Mouse (Mus musculus): ENCODE measurements at regions not wholly inside any gene's neighbourhood (a gene's known extent, or its start where the extent isn't known, plus 50 kb on each side); places are given as distances from the start of the nearest gene placed in this dataset.

- 31% methylated on average over 10 of the region's 10 CpGs for WGBS
- no peak for ATAC-seq (ENCODE audit: low FRiP score, low read depth)
- no peak overlapping the region for H3K4me2 ChIP-seq
Measured at GRCm38 (mm10) chr5:106274617-106275016, 183.3 kb downstream of the Barhl2 start.

GRCm38 (mm10) chr5:106264536-106264935 lies 193.4 kb downstream of the Barhl2 start:
- Histone ChIP-seq H3K36me3 (no peaks in the 10 kb centered on the region), H3K4me2 (no peak overlapping the region), H3K4me3 (no peak overlapping the region), H3K9ac (no peak overlapping the region), H3K27ac (replicated peaks) (no peak overlapping the region), H3K9me3 (no peaks in the 10 kb centered on the region), H3K27me3 (no peaks in the 10 kb centered on the region), H3K4me1 (replicated peaks) (no peaks in the 10 kb centered on the region)
- ATAC-seq (ENCODE audit: low FRiP score, low read depth) = no peak
- 70% methylated on average over 2 of the region's 2 CpGs for WGBS

More at GRCm38 (mm10) chr5:106274617-106275016, 183.3 kb downstream of the Barhl2 start:
- Histone ChIP-seq H3K4me3 (no peak overlapping the region), H3K4me1 (replicated peaks) (0 out of 2 replicates have a peak, but pooled peaks cover 2% of the 10 kb centered on the region), H3K27ac (replicated peaks) (no peak overlapping the region), H3K27me3 (0 out of 2 replicates have a peak, but pooled peaks cover 3% of the 10 kb centered on the region), H3K36me3 (no peaks in the 10 kb centered on the region), H3K9ac (no peak overlapping the region), H3K9me3 (no peaks in the 10 kb centered on the region)

GRCm38 (mm10) chr5:106257179-106257578 lies 200.8 kb downstream of the Barhl2 start:
- Histone ChIP-seq H3K27me3 (no peaks in the 10 kb centered on the region), H3K36me3 (no peaks in the 10 kb centered on the region), H3K9ac (no peak overlapping the region), H3K4me3 (no peak overlapping the region), H3K4me2 (no peak overlapping the region), H3K9me3 (no peaks in the 10 kb centered on the region), H3K27ac (replicated peaks) (no peak overlapping the region), H3K4me1 (replicated peaks) (no peaks in the 10 kb centered on the region)
- 75% methylated on average over 1 of the region's 1 CpGs for WGBS
- ATAC-seq (ENCODE audit: low FRiP score, low read depth) = no peak

GRCm38 (mm10) chr5:106229154-106229553 lies 228.8 kb downstream of the Barhl2 start:
- H3K9me3 ChIP-seq = no peaks in the 10 kb centered on the region
- H3K9ac ChIP-seq = no peak overlapping the region
- H3K27ac ChIP-seq (replicated peaks) = no peak overlapping the region
- no peak overlapping the region for H3K4me3 ChIP-seq
- 52% methylated on average over 3 of the region's 3 CpGs for WGBS
- no peaks in the 10 kb centered on the region for H3K27me3 ChIP-seq
- H3K4me1 ChIP-seq (replicated peaks) = no peaks in the 10 kb centered on the region
- H3K4me2 ChIP-seq = no peak overlapping the region
- no peaks in the 10 kb centered on the region for H3K36me3 ChIP-seq
- 0 out of 2 replicates have a peak, but pooled peaks have one; percentile 42 for ATAC-seq (ENCODE audit: low FRiP score, low read depth)

GRCm38 (mm10) chr5:106224141-106224540 lies 233.8 kb downstream of the Barhl2 start:
- Histone ChIP-seq H3K36me3 (no peaks in the 10 kb centered on the region), H3K27me3 (no peaks in the 10 kb centered on the region), H3K9ac (no peak overlapping the region), H3K4me2 (no peak overlapping the region), H3K9me3 (no peaks in the 10 kb centered on the region), H3K27ac (replicated peaks) (no peak overlapping the region), H3K4me3 (no peak overlapping the region), H3K4me1 (replicated peaks) (no peaks in the 10 kb centered on the region)
- ATAC-seq (ENCODE audit: low FRiP score, low read depth) = no peak
- 66% methylated on average over 7 of the region's 7 CpGs for WGBS

- Histone ChIP-seq H3K27me3 (no peaks in the 10 kb centered on the region), H3K27ac (replicated peaks) (no peak overlapping the region), H3K4me3 (no peak overlapping the region), H3K9ac (no peak overlapping the region), H3K9me3 (no peaks in the 10 kb centered on the region), H3K4me1 (replicated peaks) (peaks cover 16% of the 10 kb centered on the region), H3K36me3 (no peaks in the 10 kb centered on the region), H3K4me2 (no peak overlapping the region)
- no peak for ATAC-seq (ENCODE audit: low FRiP score, low read depth)
- WGBS = 81% methylated on average over 5 of the region's 5 CpGs
Measured at GRCm38 (mm10) chr5:106209543-106209942, 248.4 kb downstream of the Barhl2 start.

GRCm38 (mm10) chr5:106207706-106208105 lies 250.3 kb downstream of the Barhl2 start:
- no peak overlapping the region for H3K27ac ChIP-seq (replicated peaks)
- 86% methylated on average over 6 of the region's 6 CpGs for WGBS
- no peaks in the 10 kb centered on the region for H3K9me3 ChIP-seq
- no peak for ATAC-seq (ENCODE audit: low FRiP score, low read depth)
- no peaks in the 10 kb centered on the region for H3K36me3 ChIP-seq
- H3K27me3 ChIP-seq = no peaks in the 10 kb centered on the region
- H3K4me3 ChIP-seq = no peak overlapping the region
- H3K4me1 ChIP-seq (replicated peaks) = peaks cover 16% of the 10 kb centered on the region
- H3K9ac ChIP-seq = no peak overlapping the region
- no peak overlapping the region for H3K4me2 ChIP-seq

GRCm38 (mm10) chr5:106205724-106206123 lies 252.2 kb downstream of the Barhl2 start:
- Histone ChIP-seq H3K4me3 (no peak overlapping the region), H3K9ac (no peak overlapping the region), H3K27ac (replicated peaks) (no peak overlapping the region), H3K36me3 (no peaks in the 10 kb centered on the region), H3K27me3 (no peaks in the 10 kb centered on the region), H3K9me3 (no peaks in the 10 kb centered on the region), H3K4me1 (replicated peaks) (peaks cover 23% of the 10 kb centered on the region), H3K4me2 (no peak overlapping the region)
- ATAC-seq (ENCODE audit: low FRiP score, low read depth) = no peak
- 12% methylated on average over 6 of the region's 6 CpGs for WGBS

GRCm38 (mm10) chr5:106200631-106201030 lies 257.3 kb downstream of the Barhl2 start:
- Histone ChIP-seq H3K27me3 (no peaks in the 10 kb centered on the region), H3K4me1 (replicated peaks) (peaks cover 16% of the 10 kb centered on the region), H3K9ac (no peak overlapping the region), H3K9me3 (no peaks in the 10 kb centered on the region), H3K27ac (replicated peaks) (peak overlapping the region; percentile 28; the same call in 1 of the 2 replicates), H3K36me3 (no peaks in the 10 kb centered on the region), H3K4me3 (no peak overlapping the region), H3K4me2 (peak overlapping the region; percentile 35)
- peak; percentile 65; the same call in 1 of the 2 replicates for ATAC-seq (ENCODE audit: low FRiP score, low read depth)
- WGBS = 67% methylated on average over 16 of the region's 16 CpGs

GRCm38 (mm10) chr5:106199061-106199460 lies 258.9 kb downstream of the Barhl2 start:
- Histone ChIP-seq H3K4me2 (no peak overlapping the region), H3K9me3 (no peaks in the 10 kb centered on the region), H3K36me3 (no peaks in the 10 kb centered on the region), H3K9ac (no peak overlapping the region), H3K27me3 (no peaks in the 10 kb centered on the region), H3K4me1 (replicated peaks) (0 out of 2 replicates have a peak, but pooled peaks cover 7% of the 10 kb centered on the region), H3K27ac (replicated peaks) (no peak overlapping the region), H3K4me3 (no peak overlapping the region)
- WGBS = 50% methylated on average over 3 of the region's 3 CpGs
- ATAC-seq (ENCODE audit: low FRiP score, low read depth) = no peak

- Histone ChIP-seq H3K27me3 (no peaks in the 10 kb centered on the region), H3K9me3 (no peaks in the 10 kb centered on the region), H3K27ac (replicated peaks) (no peak overlapping the region), H3K36me3 (no peaks in the 10 kb centered on the region), H3K4me1 (replicated peaks) (no peaks in the 10 kb centered on the region), H3K9ac (no peak overlapping the region), H3K4me3 (no peak overlapping the region), H3K4me2 (no peak overlapping the region)
- 95% methylated on average over 11 of the region's 11 CpGs for WGBS
- no peak for ATAC-seq (ENCODE audit: low FRiP score, low read depth)
Measured at GRCm38 (mm10) chr5:106191141-106191540, 266.8 kb downstream of the Barhl2 start.

GRCm38 (mm10) chr5:106181726-106182125 lies 276.2 kb downstream of the Barhl2 start:
- no peak for ATAC-seq (ENCODE audit: low FRiP score, low read depth)
- 80% methylated on average over 23 of the region's 23 CpGs for WGBS
- no peaks in the 10 kb centered on the region for H3K27me3 ChIP-seq
- H3K9ac ChIP-seq = no peak overlapping the region
- H3K36me3 ChIP-seq = no peaks in the 10 kb centered on the region
- no peak overlapping the region for H3K4me3 ChIP-seq
- no peaks in the 10 kb centered on the region for H3K9me3 ChIP-seq
- peak overlapping the region; percentile 28 for H3K4me2 ChIP-seq
- no peaks in the 10 kb centered on the region for H3K4me1 ChIP-seq (replicated peaks)
- no peak overlapping the region for H3K27ac ChIP-seq (replicated peaks)

GRCm38 (mm10) chr5:106172162-106172561 lies 285.8 kb downstream of the Barhl2 start:
- Histone ChIP-seq H3K9ac (no peak overlapping the region), H3K36me3 (no peaks in the 10 kb centered on the region), H3K4me2 (no peak overlapping the region), H3K27me3 (no peaks in the 10 kb centered on the region), H3K4me1 (replicated peaks) (0 out of 2 replicates have a peak, but pooled peaks cover 3% of the 10 kb centered on the region), H3K9me3 (no peaks in the 10 kb centered on the region), H3K27ac (replicated peaks) (no peak overlapping the region), H3K4me3 (no peak overlapping the region)
- WGBS = 14% methylated on average over 3 of the region's 3 CpGs
- ATAC-seq (ENCODE audit: low FRiP score, low read depth) = peak; percentile 68

All from hindbrain, embryonic 15.5 days (tissue).